Mouse (Mus musculus) megakaryocyte, adult 5-6 weeks (primary cell): ENCODE measurements around the gene Bcam. TPM values are rescaled to one million over a fixed set of nuclear protein-coding genes. Genes with fewer than 3 reads are reported as not detected.

Experiments
- ATAC-seq: 2 replicates; pipeline ENCODE4 v1.8.0; 2016; ENCODE audit warnings: mild to moderate bottlenecking, inconsistent platforms; ENCODE audit not compliant: poor library complexity, severe bottlenecking
- total RNA-seq, 2 experiments: library from RNA; stranded (forward) in 1 of 2; stranded (reverse) in 1 of 2; fragments of 153-499, 151-499 nt in 1 of 2; fragments of 221-1000, 200-1000 nt in 1 of 2; gene quantifications; 2 replicates each; pipeline versions ENCODE4 v1.2.3 to v1.2.4; 2015 to 2017

The Bcam gene
- total RNA-seq, 2 experiments from 2014 or later: 0.29 TPM; not detected in 1

GRCm38 (mm10) chr7:19755851-19756786 lies 14.7 kb downstream of the Bcam start:
- ATAC-seq: no peak

- no peak for ATAC-seq
Observed at GRCm38 (mm10) chr7:19755008-19755407, 15.8 kb downstream of the Bcam start.

GRCm38 (mm10) chr7:19754065-19754464 lies 16.8 kb downstream of the Bcam start:
- ATAC-seq: no peak

GRCm38 (mm10) chr7:19753587-19753986 lies 17.2 kb downstream of the Bcam start:
- ATAC-seq: no peak

- ATAC-seq: no peak
Observed at GRCm38 (mm10) chr7:19752652-19753051, 18.2 kb downstream of the Bcam start.

GRCm38 (mm10) chr7:19751070-19751383 lies 19.8 kb downstream of the Bcam start:
- no peak for ATAC-seq

- ATAC-seq: peak; percentile 81
Observed at GRCm38 (mm10) chr7:19750217-19751069, 20.4 kb downstream of the Bcam start, which contains the start of gene Nectin2. Gene Nectin2 (minus strand): TSS chr7:19750483.

- ATAC-seq: peak; percentile 88
Observed at GRCm38 (mm10) chr7:19749389-19750216, 21.2 kb downstream of the Bcam start.

- no peak for ATAC-seq
Observed at GRCm38 (mm10) chr7:19748219-19749195, 22.3 kb downstream of the Bcam start.

GRCm38 (mm10) chr7:19747420-19748218 lies 23.2 kb downstream of the Bcam start:
- no peak for ATAC-seq

- no peak for ATAC-seq
Observed at GRCm38 (mm10) chr7:19746426-19747201, 24.2 kb downstream of the Bcam start.

GRCm38 (mm10) chr7:19745971-19746370 lies 24.8 kb downstream of the Bcam start:
- ATAC-seq: no peak

GRCm38 (mm10) chr7:19744590-19745385 lies 26.0 kb downstream of the Bcam start:
- peak; percentile 52 for ATAC-seq

- no peak for ATAC-seq
Observed at GRCm38 (mm10) chr7:19743791-19744190, 27.0 kb downstream of the Bcam start.

- ATAC-seq: no peak
Observed at GRCm38 (mm10) chr7:19742468-19742867, 28.3 kb downstream of the Bcam start.

- no peak for ATAC-seq
Observed at GRCm38 (mm10) chr7:19741329-19742031, 29.3 kb downstream of the Bcam start.

GRCm38 (mm10) chr7:19740269-19740668 lies 30.5 kb downstream of the Bcam start:
- ATAC-seq: no peak
